Mouse (Mus musculus): ENCODE data around the gene Zcrb1.

- TF ChIP-seq CTCF (IDR thresholded peaks at IDR 0.05; ENCODE audit: borderline replicate concordance, insufficient read depth, low read length): no peak
- TF ChIP-seq POLR2A (IDR thresholded peaks at IDR 0.05; ENCODE audit: low read depth, low read length): no peak
These were observed 22.4 kb downstream of the Zcrb1 start for GRCm38 (mm10) chr15:93375696-93376095.

All from embryonic fibroblast, embryonic 13.5 days (primary cell).